Mouse (Mus musculus): ENCODE measurements around the gene Brca1.
"Not testable (repeated sequence)": the region's sequence is repeated elsewhere in the genome, so short reads cannot be mapped to it uniquely, and the experiment has no call there.

Brca1 gene

GRCm38 (mm10) chr11:101468731-101469130, 83.0 kb downstream of the Brca1 start:
- no peak for DNase-seq

GRCm38 (mm10) chr11:101468263-101468688, 83.5 kb downstream of the Brca1 start:
- DNase-seq: no peak

GRCm38 (mm10) chr11:101467477-101468262, 84.1 kb downstream of the Brca1 start:
- peak; percentile 74 to 83 for DNase-seq

GRCm38 (mm10) chr11:101466552-101466950, 85.2 kb downstream of the Brca1 start:
- not testable (repeated sequence) for DNase-seq

- peak; percentile 83 to 89 for DNase-seq
These were observed 85.7 kb downstream of the Brca1 start, which contains the start of gene Vat1 for GRCm38 (mm10) chr11:101465869-101466551. TSS of gene Vat1 (minus strand) at chr11:101466230.

GRCm38 (mm10) chr11:101465101-101465868, 86.5 kb downstream of the Brca1 start:
- DNase-seq: peak; percentile 53 to 81

GRCm38 (mm10) chr11:101464211-101465100, 87.3 kb downstream of the Brca1 start, which contains the start of gene Rnd2:
TSS of gene Rnd2 (plus strand) at chr11:101464999.
- peak; percentile 38 to 50 for DNase-seq

GRCm38 (mm10) chr11:101462583-101463440, 88.9 kb downstream of the Brca1 start:
- no peak for DNase-seq

- no peak for DNase-seq
These were observed 89.6 kb downstream of the Brca1 start for GRCm38 (mm10) chr11:101462141-101462540.

GRCm38 (mm10) chr11:101460321-101460720, 91.4 kb downstream of the Brca1 start:
- peak in 1 of 2 experiments; percentile 39 for DNase-seq

- DNase-seq: peak; percentile 41 to 82
These were observed 92.0 kb downstream of the Brca1 start for GRCm38 (mm10) chr11:101459716-101460115.

GRCm38 (mm10) chr11:101458217-101458616, 93.5 kb downstream of the Brca1 start:
- no peak for DNase-seq

GRCm38 (mm10) chr11:101457631-101458030, 94.1 kb downstream of the Brca1 start:
- DNase-seq: no peak

GRCm38 (mm10) chr11:101455627-101456026, 96.1 kb downstream of the Brca1 start:
- DNase-seq: no peak

- peak in 1 of 2 experiments; percentile 19 for DNase-seq
These were observed 97.1 kb downstream of the Brca1 start for GRCm38 (mm10) chr11:101454702-101455101.

GRCm38 (mm10) chr11:101452093-101452774, 99.5 kb downstream of the Brca1 start:
- DNase-seq: no peak

GRCm38 (mm10) chr11:101451536-101451935, 100.2 kb downstream of the Brca1 start:
- no peak for DNase-seq

- peak in 1 of 2 experiments; percentile 30 for DNase-seq
These were observed 101.4 kb downstream of the Brca1 start for GRCm38 (mm10) chr11:101450394-101450793.

GRCm38 (mm10) chr11:101449596-101449995, 102.2 kb downstream of the Brca1 start:
- DNase-seq: not testable (repeated sequence)

GRCm38 (mm10) chr11:101448899-101449298, 102.9 kb downstream of the Brca1 start:
- DNase-seq: no peak
